Mouse (Mus musculus) CD8-positive naive resting alpha-beta T cell, adult 2 months (primary cell): ENCODE results near the gene Gipc2.
A peak's percentile ranks its signal among the peaks of the same experiment; 100 is the strongest.
"Not testable (repeated sequence)": the region's sequence is repeated elsewhere in the genome, so short reads cannot be mapped to it uniquely, and the experiment has no call there.

Source experiments
- DNase-seq, 2 experiments: peaks; one replicate each; pipeline ENCODE4 v3.0.0; 2022; ENCODE audit warnings: low read depth in 2 of 2, low spot score in 2 of 2

The Gipc2 gene

DNA sequence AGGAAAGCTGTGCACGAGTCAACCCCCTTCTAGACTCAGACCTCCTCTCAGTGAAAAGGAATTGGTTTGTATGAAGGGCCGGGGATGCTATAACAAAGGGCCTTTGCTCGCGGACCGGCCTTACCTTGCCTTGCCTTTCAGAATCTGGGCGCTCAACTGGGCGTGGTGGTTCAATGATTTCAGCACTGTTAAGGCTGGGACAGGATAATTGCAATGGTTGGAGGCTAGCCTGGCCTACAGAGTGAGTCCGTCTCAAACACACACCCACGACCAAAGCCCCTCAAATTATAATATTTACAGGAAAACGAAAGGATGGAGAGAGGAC lies at the start of gene Gipc2:
Gene Gipc2, minus strand, starts transcription at position 132 of the 325 bp plus-strand sequence.
- no peak for DNase-seq

DNA sequence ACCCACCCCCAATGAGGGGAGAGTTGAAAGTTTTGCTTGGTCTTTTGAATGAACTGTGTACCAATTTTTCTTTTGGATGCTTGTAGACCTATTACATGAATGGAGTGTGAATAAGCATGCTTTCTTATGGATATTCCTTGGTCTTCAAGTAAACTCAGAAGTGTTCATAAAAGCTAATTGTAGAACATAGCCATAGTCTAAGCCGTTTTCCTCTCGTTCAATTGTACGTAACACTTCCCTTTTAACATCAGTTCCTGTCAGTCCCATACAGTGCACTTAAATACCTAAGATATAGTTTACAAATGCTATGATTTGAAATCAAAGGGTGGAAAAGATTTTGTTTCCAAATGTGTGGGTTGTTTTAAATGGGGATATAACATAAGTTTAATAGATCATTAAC lies 47.4 kb upstream of the Gipc2 start:
- DNase-seq, result no peak

DNA sequence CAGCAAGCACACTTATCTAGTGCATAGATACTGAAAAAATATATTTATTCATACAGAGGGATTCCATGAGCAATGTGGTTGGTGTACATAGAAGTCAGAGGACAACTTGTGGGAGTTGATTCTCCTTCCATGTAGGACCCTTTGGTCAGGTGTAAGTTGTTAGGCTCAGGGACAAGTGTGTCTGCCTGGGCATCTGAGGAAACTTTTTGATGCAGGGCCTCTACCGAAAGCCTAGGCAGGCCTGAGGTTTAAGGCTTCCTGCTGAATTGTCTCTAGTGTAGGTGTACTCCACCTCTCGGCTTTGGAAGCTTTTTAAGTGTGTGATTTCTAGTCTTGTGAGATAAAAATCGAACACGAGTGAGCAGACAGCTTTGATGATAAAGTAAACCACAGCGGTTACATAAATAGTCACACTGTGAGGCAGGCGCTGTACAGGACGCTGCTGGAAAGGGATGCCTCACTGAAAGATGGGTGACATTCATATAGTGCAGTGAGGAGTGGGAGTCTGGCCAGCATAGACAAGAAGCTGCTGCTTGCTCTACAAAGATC lies 45.8 kb upstream of the Gipc2 start:
- DNase-seq, result peak; percentile 41 to 53

DNA sequence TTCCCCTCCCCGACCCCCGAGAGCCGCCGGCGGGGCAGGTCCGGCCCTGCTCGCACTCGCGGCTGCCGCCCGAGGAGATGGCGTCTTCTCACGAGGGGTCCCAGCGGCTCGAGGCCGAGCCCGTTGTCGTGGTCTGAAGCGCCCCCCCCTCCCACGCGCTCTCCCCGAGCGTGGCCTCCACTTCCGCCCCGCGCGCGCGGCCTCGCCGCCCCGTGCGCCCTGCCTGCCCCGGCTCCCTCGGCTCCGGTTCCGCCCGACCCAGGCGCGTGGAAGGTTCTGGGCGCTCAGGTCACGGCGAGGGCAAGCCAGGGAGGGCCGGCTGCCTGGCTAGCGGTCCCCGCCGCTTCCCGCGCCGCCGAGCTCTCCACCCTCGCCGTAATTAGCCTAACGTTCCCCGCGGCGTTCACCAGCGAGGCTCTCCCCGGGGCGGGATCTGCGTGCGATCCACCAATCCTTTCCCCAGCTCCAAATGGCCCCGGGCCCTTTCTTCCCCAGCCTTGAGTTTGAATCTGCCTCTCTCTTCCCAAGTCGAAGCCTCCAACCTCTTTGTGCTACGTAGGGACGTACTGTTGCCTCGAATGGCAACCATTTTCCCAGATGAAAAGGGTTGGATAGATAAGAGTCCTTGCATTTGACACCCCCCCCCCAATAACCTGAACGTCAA lies 44.8 kb upstream of the Gipc2 start:
- peak; percentile 59 to 60 for DNase-seq

DNA sequence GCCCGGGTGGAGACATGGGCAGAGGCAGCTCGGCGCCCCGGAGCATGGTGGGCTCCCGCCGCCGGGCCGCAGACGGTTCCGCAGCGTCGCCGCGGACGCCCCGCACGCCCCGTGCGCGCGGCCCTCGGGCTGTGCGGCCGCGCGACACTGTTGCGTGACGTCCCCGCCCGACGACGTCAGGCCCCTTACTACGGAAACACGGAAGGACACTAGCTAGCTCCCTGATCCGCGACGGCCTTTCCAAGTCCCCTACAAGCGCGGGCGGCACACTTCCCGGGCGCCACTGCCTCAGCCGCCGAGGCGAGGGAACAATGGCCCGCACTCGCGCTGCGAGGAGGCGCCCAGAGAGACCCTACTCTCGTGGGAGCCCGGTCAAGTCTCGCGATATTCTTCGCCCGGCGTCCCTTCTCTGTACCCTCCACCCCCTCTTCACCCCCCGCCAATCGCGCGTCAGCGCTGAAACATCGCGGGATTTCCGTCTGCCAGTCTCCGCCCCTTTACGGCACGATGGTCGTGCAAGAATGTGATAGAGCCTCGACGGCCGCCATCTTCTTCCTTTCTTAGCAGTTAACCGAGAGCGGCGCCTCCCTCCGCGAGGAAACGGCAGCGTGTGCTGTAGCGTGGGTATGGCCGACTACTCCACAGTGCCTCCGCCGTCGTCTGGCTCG lies 44.1 kb upstream of the Gipc2 start, which contains the start of the genes Dnajb4 and Fubp1:
Gene Dnajb4, minus strand, starts transcription at position 336 of the 668 bp plus-strand sequence.
Gene Fubp1, plus strand, starts transcription at position 456 of the 668 bp plus-strand sequence.
- peak; percentile 100 for DNase-seq

DNA sequence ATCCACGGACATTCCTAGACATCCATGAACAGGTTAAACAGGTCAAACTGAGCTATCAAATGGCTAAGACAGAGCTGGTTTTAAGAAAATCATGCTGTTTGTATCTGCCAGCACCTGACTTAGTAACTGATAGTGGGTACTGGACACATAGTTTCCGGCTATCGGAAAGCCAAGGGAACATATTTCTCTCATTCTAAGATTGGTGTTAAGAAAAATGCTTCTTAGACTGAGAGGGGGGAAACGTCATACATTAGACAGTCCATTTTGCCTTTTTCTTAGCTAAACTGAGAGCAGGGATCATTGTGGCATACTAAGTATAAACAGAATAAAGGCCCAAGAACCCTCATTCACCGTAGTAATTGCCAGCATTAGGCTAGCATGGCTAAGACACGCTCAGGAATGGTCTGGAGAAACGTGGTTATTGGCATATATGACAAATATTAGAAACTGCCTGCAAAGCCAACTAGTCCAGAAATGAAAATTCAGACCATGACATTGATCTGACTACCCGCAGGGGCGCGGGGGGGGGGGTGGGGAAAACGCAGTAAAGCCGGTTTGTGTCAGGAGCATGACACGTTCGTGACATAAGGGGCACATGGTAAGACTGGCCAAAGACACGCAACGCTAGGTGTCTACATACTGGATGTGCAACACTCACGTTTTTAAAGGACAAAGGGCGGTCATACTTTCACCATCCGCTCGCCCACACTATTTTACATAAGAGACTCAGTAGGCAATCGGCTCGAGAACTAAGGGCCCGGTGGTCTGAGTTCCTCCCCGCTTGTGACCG lies 43.3 kb upstream of the Gipc2 start:
- no peak for DNase-seq

DNA sequence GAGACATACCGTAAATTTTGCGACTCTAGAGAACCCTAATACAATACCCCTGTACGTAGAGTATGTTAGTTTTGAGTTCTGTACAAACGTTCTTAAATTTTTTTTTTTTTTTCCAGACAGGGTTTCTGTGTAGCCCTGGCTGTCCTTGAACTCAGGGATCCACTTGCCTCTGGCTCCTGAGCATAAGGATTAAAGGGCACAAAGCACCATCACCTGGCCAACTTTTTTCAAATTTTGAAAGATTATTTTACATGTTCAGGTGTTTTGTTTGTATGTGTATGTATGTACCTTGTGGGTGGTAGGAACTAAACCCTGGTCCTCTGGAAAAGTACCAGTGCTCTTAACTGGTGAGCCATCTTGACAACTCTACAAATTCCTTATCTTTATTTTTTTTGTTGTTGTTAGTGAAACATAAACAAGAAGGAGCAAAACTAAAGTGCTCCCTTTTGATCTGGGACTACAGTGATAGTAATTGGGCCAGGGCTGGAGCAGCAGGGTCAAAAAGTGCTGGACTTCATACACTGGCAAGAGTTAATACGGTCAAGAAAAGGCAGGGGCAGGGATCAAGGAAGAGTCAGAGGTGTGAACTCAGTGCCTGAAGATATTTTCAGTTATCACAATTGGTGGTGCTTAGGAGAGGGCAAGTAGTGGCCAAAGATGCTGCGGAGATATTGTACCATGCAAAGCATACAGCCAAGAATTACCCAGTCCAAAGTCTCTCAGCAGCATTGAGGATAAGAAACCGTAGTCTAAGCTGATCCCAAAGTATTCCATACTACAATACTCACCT lies 42.3 kb upstream of the Gipc2 start:
- no peak for DNase-seq

DNA sequence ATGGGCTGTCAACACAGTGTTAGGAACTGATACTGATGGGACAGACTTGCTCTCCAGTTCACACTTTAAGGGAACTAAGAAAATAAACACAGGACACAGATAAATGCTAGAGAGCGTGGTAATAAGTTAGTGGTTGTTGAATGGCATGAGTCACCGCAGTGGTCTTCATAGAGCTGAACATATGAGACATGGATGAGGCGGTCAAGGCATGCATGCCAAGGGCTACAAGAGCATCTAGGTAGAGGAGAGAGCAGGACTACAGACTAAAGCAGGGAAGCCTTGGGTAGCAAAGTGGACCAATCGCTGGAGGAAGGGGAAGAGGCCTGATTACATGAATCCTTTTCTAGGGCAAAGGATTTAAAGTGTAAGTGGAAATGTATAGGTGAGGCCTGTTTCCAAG lies 41.1 kb upstream of the Gipc2 start:
- DNase-seq, result no peak

DNA sequence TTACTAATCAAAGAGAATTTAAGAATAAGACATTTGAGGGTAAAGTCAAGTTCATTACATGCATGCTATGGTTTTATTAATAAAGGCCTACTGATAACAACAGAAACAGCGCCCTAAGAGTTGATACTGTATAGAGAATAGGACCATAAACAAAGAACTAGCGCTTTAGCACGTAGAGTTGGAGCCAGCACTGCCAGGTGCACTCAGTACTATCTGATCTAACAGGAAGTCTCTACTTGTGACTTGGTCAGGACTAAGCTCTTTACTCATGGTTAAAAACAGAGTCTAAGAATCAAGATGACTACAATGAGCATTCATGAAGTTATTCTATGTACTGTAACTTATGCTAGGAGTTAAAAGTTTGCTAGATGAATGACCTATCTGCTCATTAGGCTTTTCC lies 38.5 kb upstream of the Gipc2 start:
- DNase-seq, result no peak

DNA sequence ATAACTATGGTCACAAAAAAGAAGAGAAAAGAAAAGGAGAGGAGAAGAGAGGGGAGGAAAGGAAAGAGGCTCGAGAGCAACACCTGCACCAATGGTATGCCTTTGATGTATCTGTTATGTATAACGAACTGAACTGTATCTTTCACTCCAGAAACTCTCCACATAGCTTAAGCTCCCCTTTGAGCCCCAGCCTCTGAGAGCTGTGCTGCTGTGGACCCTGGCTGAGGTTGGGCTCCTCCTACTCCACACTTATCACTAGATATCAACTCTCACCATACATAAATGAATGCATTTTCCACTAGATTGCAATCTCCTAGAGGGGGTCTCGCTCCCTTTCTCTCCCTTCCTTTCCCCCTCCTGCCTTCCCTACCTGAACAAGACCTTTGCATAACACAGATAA lies 38.0 kb upstream of the Gipc2 start:
- DNase-seq, result no peak

DNA sequence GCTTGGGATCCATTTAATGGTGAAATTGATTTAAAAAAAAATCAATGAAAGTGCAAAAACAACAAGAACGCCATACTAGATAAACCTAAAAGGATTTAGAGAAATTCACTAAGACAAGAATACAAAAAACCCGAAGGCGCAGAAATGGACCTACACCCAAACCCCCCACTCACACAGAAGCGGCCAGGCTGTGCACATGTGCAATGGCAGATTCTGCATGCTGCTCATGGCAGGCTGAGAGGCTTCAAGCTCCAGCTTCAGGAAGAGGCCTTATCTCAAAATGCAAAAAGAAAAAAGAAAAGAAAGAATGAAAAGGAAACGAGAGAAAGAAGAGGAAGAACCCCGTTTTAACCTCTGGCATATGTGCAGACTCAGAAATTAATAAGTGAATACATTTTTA lies 37.4 kb upstream of the Gipc2 start:
- no peak for DNase-seq

DNA sequence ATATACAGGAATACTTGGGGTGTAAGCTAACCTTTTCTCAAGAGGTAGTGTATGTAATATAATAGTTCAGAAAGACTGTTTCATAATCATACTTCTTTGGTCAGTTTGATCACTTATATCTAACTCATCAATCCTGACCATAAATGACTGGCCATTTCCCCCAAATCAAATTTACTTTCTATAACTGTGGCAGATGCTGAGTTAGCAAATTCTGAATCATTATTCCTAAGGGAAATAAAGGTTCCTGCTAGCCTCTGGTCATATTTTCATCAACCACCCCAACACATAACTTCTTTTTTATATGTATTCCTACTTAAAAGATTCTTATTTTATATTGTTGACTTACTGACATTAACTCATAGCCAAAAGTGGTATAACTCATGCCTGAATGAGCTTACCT lies 36.9 kb upstream of the Gipc2 start:
- DNase-seq, result no peak

DNA sequence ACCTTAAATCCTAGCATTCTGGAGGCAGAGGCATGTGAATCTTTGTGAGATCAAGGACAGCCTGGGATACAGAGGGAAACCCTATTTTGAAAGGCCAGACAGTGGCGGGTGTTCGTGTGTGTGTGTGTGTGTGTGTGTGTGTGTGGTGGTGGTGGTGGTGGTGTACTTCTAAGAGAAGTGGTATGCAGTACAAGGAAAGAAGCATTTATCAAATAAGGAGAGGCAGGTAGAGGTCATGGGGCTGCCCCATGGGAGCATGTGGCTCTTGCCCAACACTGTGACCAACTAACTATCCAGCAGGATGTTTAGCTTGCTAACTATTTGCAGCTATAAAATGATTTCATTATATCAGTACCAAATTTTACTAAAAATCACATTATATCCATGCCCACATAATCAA lies 35.6 kb upstream of the Gipc2 start:
- DNase-seq, result no peak

DNA sequence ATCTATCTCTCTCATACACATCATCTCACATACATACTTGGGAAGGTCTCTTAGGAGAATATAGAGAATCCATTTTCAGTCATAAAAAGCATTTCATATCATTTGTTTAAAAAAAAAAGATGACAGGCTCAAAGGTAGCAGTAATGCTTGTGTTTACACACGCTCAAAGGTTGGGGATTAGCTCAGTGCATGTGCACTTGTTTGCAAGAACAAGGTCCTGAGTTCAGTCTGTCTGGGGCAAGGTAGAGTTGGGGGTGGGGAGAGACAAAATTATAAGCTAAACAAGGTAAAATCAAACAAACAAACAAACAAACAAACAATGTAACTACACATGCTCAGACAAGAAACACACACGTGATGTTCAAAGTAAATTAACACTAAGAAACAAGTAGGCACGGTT lies 35.2 kb upstream of the Gipc2 start:
- no peak for DNase-seq

DNA sequence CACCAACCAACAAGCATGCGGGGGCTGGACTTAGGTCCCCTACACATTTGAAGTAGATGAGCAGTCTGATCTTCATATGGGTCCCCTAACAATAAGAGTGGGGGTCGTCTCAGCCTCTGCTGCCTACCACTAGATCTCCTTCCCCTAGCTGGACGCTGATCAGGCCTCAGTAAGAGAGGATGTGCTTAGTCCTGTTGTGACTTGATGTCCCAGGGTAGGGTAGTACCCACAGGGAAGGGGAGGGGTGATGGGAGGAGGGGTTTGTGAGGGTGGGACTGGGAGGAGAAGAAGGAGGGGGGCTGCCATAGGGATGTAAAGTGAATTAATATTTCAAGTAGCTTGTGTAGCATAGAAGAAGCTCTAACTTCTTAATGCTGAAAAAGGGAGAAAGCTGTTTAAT lies 33.1 kb upstream of the Gipc2 start:
- DNase-seq, result no peak

DNA sequence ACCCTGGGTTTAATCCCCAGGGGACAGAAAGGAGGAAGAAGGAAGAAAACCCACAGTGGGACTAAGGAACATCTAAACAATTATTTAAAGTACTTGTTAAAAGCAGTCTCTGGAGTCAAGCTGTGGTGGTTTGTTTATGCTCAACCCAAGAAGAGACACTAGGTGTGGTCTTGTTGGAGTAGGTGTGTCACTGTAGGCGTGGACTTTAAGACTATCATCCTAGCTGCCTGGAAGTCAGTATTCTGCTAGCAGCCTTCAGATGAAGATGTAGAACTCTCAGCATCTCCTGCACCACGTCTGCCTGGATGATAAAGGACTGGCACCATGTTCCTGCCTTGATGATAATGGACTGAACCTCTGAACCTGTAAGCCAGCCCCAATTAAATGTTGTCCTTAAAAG lies 31.2 kb upstream of the Gipc2 start:
- not testable (repeated sequence) for DNase-seq

DNA sequence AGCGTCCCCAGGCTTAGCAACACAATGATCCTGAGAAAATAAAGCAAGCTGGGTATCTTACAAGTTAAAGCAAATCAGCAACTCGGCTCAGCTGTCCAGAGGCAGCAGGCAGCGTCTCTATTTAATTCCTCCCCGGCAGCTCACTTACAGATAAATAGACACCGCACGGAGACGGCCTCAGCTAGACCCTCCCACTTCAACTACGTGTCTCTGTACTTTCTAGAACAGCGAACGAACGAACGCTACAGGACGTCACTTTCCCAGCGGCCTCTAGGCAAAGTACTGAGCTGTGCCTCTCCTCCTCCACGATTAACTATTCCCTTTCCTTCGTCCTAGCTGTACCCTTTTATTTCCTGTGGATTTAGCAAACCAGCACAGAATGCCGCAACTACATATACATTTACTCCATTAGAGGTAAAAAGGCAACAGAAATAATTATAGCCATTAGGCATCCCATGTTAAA lies 27.6 kb upstream of the Gipc2 start:
- DNase-seq, result peak; percentile 75 to 81

DNA sequence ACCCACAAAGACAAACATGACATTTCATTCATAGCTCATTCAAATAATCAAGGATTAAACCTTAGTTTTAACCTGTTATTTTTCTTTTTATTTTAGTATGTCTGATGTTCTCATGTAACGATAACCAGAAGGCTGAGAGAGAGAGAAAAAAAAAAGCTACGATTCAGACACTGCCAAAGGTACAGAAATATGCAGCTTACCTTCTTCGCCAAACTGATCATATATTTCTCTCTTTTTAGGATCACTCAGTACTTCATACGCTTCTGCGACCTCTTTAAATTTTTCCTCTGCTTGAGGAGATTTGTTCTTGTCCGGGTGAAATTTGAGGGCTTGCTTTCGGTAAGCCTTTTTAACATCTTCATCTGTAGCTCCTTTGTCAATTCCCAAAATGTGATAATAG lies 27.1 kb upstream of the Gipc2 start:
- DNase-seq, result no peak

DNA sequence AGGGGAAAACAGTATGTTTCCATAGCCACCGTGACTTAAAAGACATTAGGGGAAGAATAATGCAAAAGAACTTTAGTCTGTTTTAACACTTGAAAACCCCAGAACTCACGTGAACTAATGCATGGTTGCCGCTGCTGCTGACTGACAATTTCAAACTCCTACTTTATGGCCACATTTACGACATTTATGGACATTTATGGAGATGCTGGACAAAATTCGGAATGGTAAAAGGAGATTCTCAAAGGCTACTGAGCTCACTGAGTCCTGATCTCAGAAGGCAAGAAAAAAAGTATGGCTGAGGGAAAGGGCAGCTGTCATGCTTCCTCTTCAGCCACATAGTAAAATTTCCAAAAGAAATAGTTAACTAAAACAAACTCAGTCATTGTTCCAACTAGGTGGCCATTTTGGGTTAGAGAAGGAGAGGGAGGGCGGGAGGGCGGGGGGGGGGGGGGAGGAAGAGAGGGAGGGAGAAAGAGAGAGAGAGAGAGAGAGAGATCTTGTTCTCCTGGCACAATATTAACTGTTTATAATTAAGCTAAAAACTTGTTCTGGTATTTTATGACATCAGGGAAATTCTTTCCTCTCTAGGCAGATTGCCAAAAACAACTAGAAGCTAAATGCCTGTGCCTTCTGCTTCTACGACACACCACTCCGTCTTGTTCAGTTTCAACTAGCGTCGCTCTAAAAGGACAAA lies 26.4 kb upstream of the Gipc2 start:
- DNase-seq, result peak in 1 of 2 experiments; percentile 7

DNA sequence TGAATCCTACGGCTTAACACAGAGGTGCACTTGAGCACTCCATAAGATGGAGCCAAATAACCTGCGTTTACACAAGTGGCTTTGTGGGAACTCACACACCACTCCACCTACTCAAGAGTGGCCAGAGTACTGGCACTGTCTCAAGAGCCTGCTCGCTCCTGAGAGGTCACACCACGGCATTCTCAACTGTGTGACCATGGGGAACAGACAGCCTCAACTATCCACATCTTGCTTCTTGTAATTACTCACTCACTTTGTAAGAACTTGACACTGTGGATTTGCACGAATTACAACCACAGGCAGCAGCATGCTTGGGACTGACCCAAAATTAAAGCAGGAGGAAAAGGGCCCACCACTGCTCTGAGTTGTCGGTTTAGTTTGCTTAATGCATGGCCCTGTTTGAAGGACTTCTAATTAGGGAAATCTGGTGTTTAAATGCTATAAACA lies 25.8 kb upstream of the Gipc2 start:
- no peak for DNase-seq
